8 mouse cellular contexts compared by ENCODE assay signal in genomic region chr1:36634940-36635339, GRCm38 (mm10). TPM values are rescaled to one million over a fixed set of nuclear protein-coding genes. Genes with fewer than 3 reads are reported as not detected.
A peak's percentile ranks its signal among the peaks of the same experiment; 100 is the strongest.
DNase-seq lines count a peak whose midpoint lies in the region; ATAC-seq and TF ChIP-seq lines count a peak whose summit lies in the region.

No protein-coding gene starts in this region.

- WGBS in embryonic facial prominence, embryonic 14.5 days = 18% methylated on average over 5 of the region's 5 CpGs
- WGBS in heart, embryonic 13.5 days = 21% methylated on average over 5 of the region's 5 CpGs
- WGBS in kidney, embryonic 15.5 days = 8% methylated on average over 5 of the region's 5 CpGs
- WGBS in liver, embryonic 13.5 days (ENCODE audit: insufficient replicate concordance) = 25% methylated on average over 5 of the region's 5 CpGs
- WGBS in neural tube, embryonic 12.5 days = 15% methylated on average over 5 of the region's 5 CpGs

- H3K36me3 ChIP-seq in embryonic facial prominence, embryonic 14.5 days (ENCODE audit: control insufficient read depth, insufficient read depth, low read length) = no peaks in the 10 kb centered on the region
- no peaks in the 10 kb centered on the region for H3K36me3 ChIP-seq in heart, embryonic 13.5 days
- H3K36me3 ChIP-seq in kidney, embryonic 15.5 days = no peaks in the 10 kb centered on the region
- no peaks in the 10 kb centered on the region for H3K36me3 ChIP-seq in liver, embryonic 13.5 days
- H3K36me3 ChIP-seq in neural tube, embryonic 12.5 days = no peaks in the 10 kb centered on the region
- no peaks in the 10 kb centered on the region; the same call in none of the 2 replicates for H3K36me3 ChIP-seq in testis, adult 2 months (ENCODE audit: control insufficient read depth, insufficient read depth, low read length)

- H3K4me3 ChIP-seq in embryonic facial prominence, embryonic 14.5 days (ENCODE audit: low read depth, low read length) = no peak overlapping the region
- no peak overlapping the region for H3K4me3 ChIP-seq in heart, embryonic 13.5 days
- H3K4me3 ChIP-seq in kidney, embryonic 15.5 days (replicated peaks) = no peak overlapping the region
- H3K4me3 ChIP-seq in liver, embryonic 13.5 days (replicated peaks) = no peak overlapping the region
- no peak overlapping the region for H3K4me3 ChIP-seq in neural tube, embryonic 12.5 days
- no peak overlapping the region for H3K4me3 ChIP-seq in testis, adult 2 months (ENCODE audit: control insufficient read depth, low read depth, low read length)

- 0 out of 2 replicates have a peak, but pooled peaks cover 5% of the 10 kb centered on the region for H3K4me1 ChIP-seq in embryonic facial prominence, embryonic 14.5 days (ENCODE audit: control insufficient read depth, insufficient read depth, low read length)
- H3K4me1 ChIP-seq in heart, embryonic 13.5 days = peaks cover 41% of the 10 kb centered on the region
- H3K4me1 ChIP-seq in kidney, embryonic 15.5 days = peaks cover 22% of the 10 kb centered on the region
- peaks cover 19% of the 10 kb centered on the region; the same call in 1 of the 2 replicates for H3K4me1 ChIP-seq in liver, embryonic 13.5 days (replicated peaks)
- H3K4me1 ChIP-seq in neural tube, embryonic 12.5 days = peaks cover 6% of the 10 kb centered on the region; the same call in 1 of the 2 replicates
- H3K4me1 ChIP-seq in testis, adult 2 months (ENCODE audit: control insufficient read depth, insufficient read depth, low read length) = no peaks in the 10 kb centered on the region; the same call in 1 of the 2 replicates

- TF ChIP-seq CTCF in testis, adult 2 months (IDR thresholded peaks at IDR 0.05; ENCODE audit: control insufficient read depth, insufficient read depth, insufficient replicate concordance, low read depth, low read length) = peak; percentile 50; the same call in 1 of the 2 replicates

- H3K9me3 ChIP-seq in embryonic facial prominence, embryonic 14.5 days (ENCODE audit: control insufficient read depth, low read length) = no peaks in the 10 kb centered on the region
- H3K9me3 ChIP-seq in heart, embryonic 13.5 days = no peaks in the 10 kb centered on the region
- H3K9me3 ChIP-seq in kidney, embryonic 15.5 days (replicated peaks) = no peaks in the 10 kb centered on the region
- H3K9me3 ChIP-seq in liver, embryonic 13.5 days (replicated peaks) = no peaks in the 10 kb centered on the region
- no peaks in the 10 kb centered on the region for H3K9me3 ChIP-seq in neural tube, embryonic 12.5 days

- H3K27me3 ChIP-seq in embryonic facial prominence, embryonic 14.5 days (replicated peaks; ENCODE audit: control insufficient read depth, insufficient read depth, low read length) = no peaks in the 10 kb centered on the region
- H3K27me3 ChIP-seq in heart, embryonic 13.5 days (replicated peaks) = no peaks in the 10 kb centered on the region
- H3K27me3 ChIP-seq in kidney, embryonic 15.5 days = no peaks in the 10 kb centered on the region
- no peaks in the 10 kb centered on the region for H3K27me3 ChIP-seq in liver, embryonic 13.5 days
- H3K27me3 ChIP-seq in neural tube, embryonic 12.5 days (replicated peaks) = no peaks in the 10 kb centered on the region
- H3K27me3 ChIP-seq in testis, adult 2 months (ENCODE audit: control insufficient read depth, insufficient read depth, low read length) = no peaks in the 10 kb centered on the region

- peak; percentile 54 to 58 for DNase-seq in B cell, adult 2 months
- peak; percentile 30 for DNase-seq in adrenal gland, adult 8-10 months
- DNase-seq in embryonic facial prominence, embryonic 14.5 days (ENCODE audit: low spot score) = peak; percentile 82
- peak; percentile 8 for DNase-seq in liver, embryonic 13.5 days

- no peak for TF ChIP-seq POLR2A in testis, adult 2 months (IDR thresholded peaks at IDR 0.05; ENCODE audit: control insufficient read depth, low read depth, low read length)

- H3K4me2 ChIP-seq in embryonic facial prominence, embryonic 14.5 days (ENCODE audit: low read depth, low read length) = no peak overlapping the region
- no peak overlapping the region for H3K4me2 ChIP-seq in heart, embryonic 13.5 days
- H3K4me2 ChIP-seq in kidney, embryonic 15.5 days = no peak overlapping the region
- no peak overlapping the region for H3K4me2 ChIP-seq in liver, embryonic 13.5 days
- H3K4me2 ChIP-seq in neural tube, embryonic 12.5 days (replicated peaks) = no peak overlapping the region

- H3K27ac ChIP-seq in embryonic facial prominence, embryonic 14.5 days (replicated peaks; ENCODE audit: low read depth, low read length) = no peak overlapping the region
- H3K27ac ChIP-seq in heart, embryonic 13.5 days (replicated peaks) = no peak overlapping the region
- H3K27ac ChIP-seq in kidney, embryonic 15.5 days = no peak overlapping the region
- no peak overlapping the region for H3K27ac ChIP-seq in liver, embryonic 13.5 days
- no peak overlapping the region for H3K27ac ChIP-seq in neural tube, embryonic 12.5 days
- H3K27ac ChIP-seq in testis, adult 2 months (ENCODE audit: control insufficient read depth, insufficient read depth, low read depth, low read length) = no peak overlapping the region

- peak; percentile 87 for ATAC-seq in embryonic facial prominence, embryonic 14.5 days (ENCODE audit: low read depth)
- 0 out of 2 replicates have a peak, but pooled peaks have one; percentile 11 for ATAC-seq in heart, embryonic 13.5 days (ENCODE audit: extremely low read depth, insufficient number of reproducible peaks, low FRiP score, low TSS enrichment)
- ATAC-seq in kidney, embryonic 15.5 days (replicated peaks; ENCODE audit: low FRiP score) = peak; percentile 84
- ATAC-seq in liver, embryonic 13.5 days (ENCODE audit: low read depth) = peak; percentile 62
- peak; percentile 77; the same call in 1 of the 2 replicates for ATAC-seq in neural tube, embryonic 12.5 days (ENCODE audit: low FRiP score, low read depth)

- no peak overlapping the region for H3K9ac ChIP-seq in embryonic facial prominence, embryonic 14.5 days (ENCODE audit: low read depth, low read length)
- no peak overlapping the region for H3K9ac ChIP-seq in heart, embryonic 13.5 days
- H3K9ac ChIP-seq in kidney, embryonic 15.5 days = no peak overlapping the region
- no peak overlapping the region for H3K9ac ChIP-seq in liver, embryonic 13.5 days
- no peak overlapping the region for H3K9ac ChIP-seq in neural tube, embryonic 12.5 days

RNA-seq across cellular contexts. Expression of gene Fam178b, which starts 48.0 kb away (rescaled TPM):
- 1 to 10 TPM in 1 of 4 experiments, under 1 TPM in 2, not detected in 1; 0.52 to 1.4 (median 0.59) TPM for total RNA-seq in adrenal gland, adult 8-10 months (2022)
- polyA plus RNA-seq in embryonic facial prominence, embryonic 14.5 days (2014; fragmentation: Nextera tagmentation; extraction: Ambion mirVana) = 1.0 and 1.6 TPM in 2 replicates
- 2.1 TPM in 2 replicates for polyA plus RNA-seq in heart, embryonic 13.5 days (2015; fragmentation: Nextera tagmentation; extraction: Ambion mirVana)
- polyA plus RNA-seq in kidney, embryonic 15.5 days (2015; fragmentation: Nextera tagmentation; extraction: Ambion mirVana) = 0.67 and 1.3 TPM in 2 replicates
- polyA plus RNA-seq in liver, embryonic 13.5 days (2015; fragmentation: Nextera tagmentation; extraction: Ambion mirVana) = 0.15 and 0.17 TPM in 2 replicates
- polyA plus RNA-seq in neural tube, embryonic 12.5 days (2016; fragmentation: Nextera tagmentation; extraction: Ambion mirVana) = 0.33 and 0.48 TPM in 2 replicates
- 409 and 410 TPM in 2 replicates for polyA plus RNA-seq in testis, adult 2 months (2012; rRNA removed)

RNA-seq across cellular contexts. Expression of gene Cox5b, which starts 56.3 kb away (rescaled TPM):
- 100 to 1,000 TPM; 436 to 646 (median 493) TPM for total RNA-seq in adrenal gland, adult 8-10 months (2022)
- 579 and 661 TPM in 2 replicates for polyA plus RNA-seq in embryonic facial prominence, embryonic 14.5 days (2014; fragmentation: Nextera tagmentation; extraction: Ambion mirVana)
- polyA plus RNA-seq in heart, embryonic 13.5 days (2015; fragmentation: Nextera tagmentation; extraction: Ambion mirVana) = 1,082 and 1,332 TPM in 2 replicates
- 702 and 727 TPM in 2 replicates for polyA plus RNA-seq in kidney, embryonic 15.5 days (2015; fragmentation: Nextera tagmentation; extraction: Ambion mirVana)
- 499 and 526 TPM in 2 replicates for polyA plus RNA-seq in liver, embryonic 13.5 days (2015; fragmentation: Nextera tagmentation; extraction: Ambion mirVana)
- polyA plus RNA-seq in neural tube, embryonic 12.5 days (2016; fragmentation: Nextera tagmentation; extraction: Ambion mirVana) = 532 and 537 TPM in 2 replicates
- polyA plus RNA-seq in testis, adult 2 months (2012; rRNA removed) = 313 and 378 TPM in 2 replicates

Comparison
In these comparisons a context has a peak if more than half of its experiments do, and no peak if none do; other contexts are left out.
1. DNase-seq: peak in every context shown above with its lines; median percentile 82 in embryonic facial prominence, embryonic 14.5 days; 56 in B cell, adult 2 months; 30 in adrenal gland, adult 8-10 months; 8 in liver, embryonic 13.5 days.
2. ATAC-seq: peak in every context shown above with its lines; median percentile 87 in embryonic facial prominence, embryonic 14.5 days; 84 in kidney, embryonic 15.5 days; 77 in neural tube, embryonic 12.5 days; 62 in liver, embryonic 13.5 days; 11 in heart, embryonic 13.5 days.
3. RNA of gene Fam178b, which starts 48.0 kb away (polyA plus RNA-seq): 409 to 410 TPM in testis, adult 2 months; 2.1 TPM in heart, embryonic 13.5 days, 1.0 to 1.6 TPM in embryonic facial prominence, embryonic 14.5 days, 0.67 to 1.3 TPM in kidney, embryonic 15.5 days, 0.33 to 0.48 TPM in neural tube, embryonic 12.5 days and 0.15 to 0.17 TPM in liver, embryonic 13.5 days; every median in the first group is over 100 times any median in the second.